Mouse (Mus musculus) liver, embryonic 15.5 days (tissue): ENCODE data around the gene Ehmt1. TPM values are rescaled to one million over a fixed set of nuclear protein-coding genes. Genes with fewer than 3 reads are reported as not detected.

ENCODE experiments used
- ATAC-seq: fragments of 200-750 bp; cut with Nextera tagmentation; 2 replicates; pipeline ENCODE4 v1.8.0; 2017; ENCODE audit warnings: moderate number of reproducible peaks, mild to moderate bottlenecking, moderate library complexity; ENCODE audit not compliant: insufficient read depth
- H3K27ac ChIP-seq: fragments of 300-500 bp; sonication (generic); replicated peaks from 2 replicates; pipeline ENCODE4 v1.5.1; 2015; ENCODE audit warnings: mild to moderate bottlenecking, inconsistent platforms
- H3K27me3 ChIP-seq: fragments of 300-500 bp; sonication (generic); 2 replicates; pipeline ENCODE4 v1.6.1; 2015; ENCODE audit warnings: mild to moderate bottlenecking, inconsistent platforms
- H3K36me3 ChIP-seq: fragments of 300-500 bp; sonication (generic); replicated peaks from 2 replicates; pipeline ENCODE4 v1.6.1; 2015; ENCODE audit warnings: moderate library complexity, mild to moderate bottlenecking, inconsistent platforms
- H3K4me1 ChIP-seq: fragments of 300-500 bp; sonication (generic); replicated peaks from 2 replicates; pipeline ENCODE4 v1.6.1; 2015; ENCODE audit warnings: inconsistent platforms
- H3K4me2 ChIP-seq: fragments of 300-500 bp; sonication (generic); 2 replicates; pipeline ENCODE4 v1.6.1; 2015; ENCODE audit warnings: moderate library complexity, mild to moderate bottlenecking, inconsistent platforms
- H3K4me3 ChIP-seq: fragments of 300-500 bp; sonication (generic); replicated peaks from 2 replicates; pipeline ENCODE4 v1.5.1; 2015; ENCODE audit warnings: mild to moderate bottlenecking, inconsistent platforms
- H3K9ac ChIP-seq: fragments of 300-500 bp; sonication (generic); 2 replicates; pipeline ENCODE4 v1.6.1; 2015; ENCODE audit warnings: moderate library complexity, mild to moderate bottlenecking, inconsistent platforms
- H3K9me3 ChIP-seq: fragments of 300-500 bp; sonication (generic); replicated peaks from 2 replicates; pipeline ENCODE4 v1.6.1; 2016; ENCODE audit warnings: inconsistent platforms
- WGBS: fragments of 180-500 bp; shearing (Covaris S2); methylation state at CpG from one replicate; pipeline ENCODE4 v1.1.7; 2015; ENCODE audit warnings: mixed read lengths; ENCODE audit not compliant: insufficient replicate concordance; 5-methylcytosine and 5-hydroxymethylcytosine counted together
- microRNA-seq: library from miRNA; unstranded; fragments of <30 nt; microRNA quantifications from one replicate; pipeline ENCODE4, GENCODE M21; 2016
- polyA plus RNA-seq: library from polyadenylated mRNA; unstranded; fragments of >200 nt; fragmentation: Nextera tagmentation; extraction: Ambion mirVana; gene quantifications from 2 replicates; pipeline ENCODE4 v1.2.1, GENCODE M21; 2015

Gene Ehmt1
- polyA plus RNA-seq, 1 experiment from 2014 or later = 13.4 TPM

DNA sequence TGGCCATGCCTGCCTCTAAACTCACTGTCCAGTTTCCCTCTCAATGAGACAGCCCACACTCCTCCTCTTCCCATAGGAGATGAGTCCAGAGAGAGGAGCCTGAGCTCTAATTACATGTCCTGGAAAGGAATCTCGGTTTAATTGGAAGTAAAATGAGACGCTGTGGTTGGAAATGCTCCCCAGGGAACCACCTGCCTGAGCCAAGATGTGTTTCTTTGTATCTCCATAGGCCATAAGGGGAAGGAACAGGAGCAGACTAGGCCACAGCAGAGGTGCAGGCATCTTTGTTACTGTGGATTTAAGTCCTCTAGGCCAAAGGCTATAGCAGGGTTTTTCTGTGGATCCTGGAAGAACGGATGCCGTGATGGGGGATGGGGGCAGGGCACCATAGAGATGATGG, 166.8 kb downstream of the Ehmt1 start:
- no peaks in the 10 kb centered on the region for H3K9me3 ChIP-seq
- ATAC-seq = no peak
- 62% methylated on average over 4 of the region's 4 CpGs for WGBS

GRCm38 (mm10) chr2:24750051-24750450, 169.4 kb downstream of the Ehmt1 start:
- Histone ChIP-seq H3K4me3 (no peak overlapping the region), H3K9me3 (no peaks in the 10 kb centered on the region), H3K36me3 (no peaks in the 10 kb centered on the region), H3K4me1 (no peaks in the 10 kb centered on the region), H3K27me3 (no peaks in the 10 kb centered on the region), H3K4me2 (no peak overlapping the region), H3K9ac (no peak overlapping the region), H3K27ac (no peak overlapping the region)
- no peak for ATAC-seq
- 39% methylated on average over 3 of the region's 3 CpGs for WGBS

More for the DNA sequence above, 166.8 kb downstream of the Ehmt1 start:
- H3K9ac ChIP-seq = no peak overlapping the region
- no peak overlapping the region for H3K4me3 ChIP-seq
- H3K27me3 ChIP-seq = no peaks in the 10 kb centered on the region; the same call in 1 of the 2 replicates
- no peak overlapping the region for H3K27ac ChIP-seq
- no peak overlapping the region for H3K4me2 ChIP-seq
- H3K36me3 ChIP-seq = no peaks in the 10 kb centered on the region
- no peaks in the 10 kb centered on the region for H3K4me1 ChIP-seq

GRCm38 (mm10) chr2:24747878-24748277, 171.5 kb downstream of the Ehmt1 start:
- no peak overlapping the region for H3K4me3 ChIP-seq
- no peak for ATAC-seq
- no peaks in the 10 kb centered on the region for H3K4me1 ChIP-seq
- H3K36me3 ChIP-seq = no peaks in the 10 kb centered on the region
- H3K27me3 ChIP-seq = no peaks in the 10 kb centered on the region
- no peak overlapping the region for H3K27ac ChIP-seq
- WGBS = 16% methylated on average over 7 of the region's 7 CpGs
- H3K9ac ChIP-seq = no peak overlapping the region
- no peak overlapping the region for H3K4me2 ChIP-seq
- no peaks in the 10 kb centered on the region for H3K9me3 ChIP-seq

Small RNA genes within 50 kb of the gene (microRNA-seq; reads per million reads assigned to microRNA genes)
- not detected for gene Gm22875

Other genes starting within 250 kb of the Ehmt1 start
- 0.01 and 0.02 TPM in 2 replicates for gene Cacna1b, start 156.5 kb downstream of the Ehmt1 start, polyA plus RNA-seq
- 17.5 and 18.6 TPM in 2 replicates for gene Arrdc1, start 15.6 kb upstream of the Ehmt1 start, polyA plus RNA-seq
- 9.8 and 10.7 TPM in 2 replicates for gene Zmynd19, start 30.2 kb upstream of the Ehmt1 start, polyA plus RNA-seq
- 8.0 and 8.3 TPM in 2 replicates for gene Dph7, start 42.8 kb upstream of the Ehmt1 start, polyA plus RNA-seq
- gene Mrpl41, start 55.5 kb upstream of the Ehmt1 start, polyA plus RNA-seq = 62.6 and 69.8 TPM in 2 replicates
- 12.2 and 13.5 TPM in 2 replicates for gene Pnpla7, start 56.4 kb upstream of the Ehmt1 start, polyA plus RNA-seq
- 8.3 and 9.7 TPM in 2 replicates for gene Nsmf, start 134.7 kb upstream of the Ehmt1 start, polyA plus RNA-seq
- 5.3 and 6.8 TPM in 2 replicates for gene Entpd8, start 160.7 kb upstream of the Ehmt1 start, polyA plus RNA-seq
- 0.94 and 0.98 TPM in 2 replicates for gene Noxa1, start 175.5 kb upstream of the Ehmt1 start, polyA plus RNA-seq